Mouse (Mus musculus) kidney, postnatal 14 days (tissue): ENCODE data around the gene Dag1.
"Not testable (repeated sequence)": the region's sequence is repeated elsewhere in the genome, so short reads cannot be mapped to it uniquely, and the experiment has no call there.

ENCODE experiments used
- DNase-seq: peaks from one replicate; pipeline ENCODE4 v3.0.0; 2022; ENCODE audit warnings: mixed read lengths

Gene Dag1

DNA sequence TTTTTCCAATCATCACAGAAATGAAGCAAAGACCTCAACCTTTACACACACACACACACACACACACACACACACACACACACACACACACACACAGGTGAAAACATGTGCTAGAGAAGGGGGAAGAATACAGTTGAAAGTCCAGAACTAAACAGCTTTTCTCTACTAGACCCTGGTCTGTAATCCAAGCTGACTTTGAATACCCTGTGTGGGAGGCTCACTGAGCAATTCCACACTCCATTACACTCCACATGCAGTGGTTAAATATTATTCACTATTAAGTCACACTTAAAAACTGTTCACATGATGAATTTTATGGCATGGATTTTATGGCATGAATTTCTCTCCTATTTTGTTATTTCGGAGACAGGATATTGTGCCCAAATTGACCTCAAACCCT, 40.1 kb downstream of the Dag1 start:
- DNase-seq, result peak; percentile 45

DNA sequence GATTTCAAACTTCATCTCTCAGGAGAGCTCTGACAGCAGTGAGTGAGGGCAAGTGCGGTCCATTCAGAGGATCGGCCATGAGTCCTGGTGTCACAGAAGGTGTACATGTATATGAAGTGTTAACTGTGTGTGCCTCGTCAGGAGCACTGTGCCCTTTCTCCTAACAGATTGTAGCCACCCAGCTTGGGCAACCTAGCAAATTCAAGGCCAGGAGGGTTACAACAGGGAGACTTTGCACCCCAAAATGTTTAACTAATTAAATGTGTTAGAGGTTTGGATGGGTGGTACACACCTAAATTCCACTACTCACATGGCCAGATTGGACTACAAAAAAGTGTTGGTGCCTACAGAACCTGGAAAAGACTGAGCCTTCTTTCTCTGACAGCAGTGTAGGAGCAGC, 42.2 kb downstream of the Dag1 start:
- no peak for DNase-seq

DNA sequence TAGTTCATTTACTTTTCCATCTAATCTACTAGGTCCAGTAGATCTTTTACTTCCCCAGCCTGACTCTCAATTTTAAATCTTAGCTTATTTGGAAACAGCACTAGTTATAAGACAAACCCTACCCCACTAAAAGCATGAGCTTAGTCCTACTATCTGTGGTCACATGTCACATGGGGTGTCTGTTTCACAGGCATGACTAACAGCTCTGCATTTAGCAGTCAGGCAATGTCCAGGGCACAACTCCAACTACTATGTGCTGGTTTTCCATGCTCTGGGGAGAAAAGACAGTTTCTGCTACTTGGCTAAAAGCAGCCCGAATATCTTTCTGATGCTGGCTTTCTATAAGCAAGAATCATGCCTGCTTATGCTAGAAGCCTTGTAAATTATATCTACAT, 43.4 kb downstream of the Dag1 start:
- DNase-seq, result no peak

DNA sequence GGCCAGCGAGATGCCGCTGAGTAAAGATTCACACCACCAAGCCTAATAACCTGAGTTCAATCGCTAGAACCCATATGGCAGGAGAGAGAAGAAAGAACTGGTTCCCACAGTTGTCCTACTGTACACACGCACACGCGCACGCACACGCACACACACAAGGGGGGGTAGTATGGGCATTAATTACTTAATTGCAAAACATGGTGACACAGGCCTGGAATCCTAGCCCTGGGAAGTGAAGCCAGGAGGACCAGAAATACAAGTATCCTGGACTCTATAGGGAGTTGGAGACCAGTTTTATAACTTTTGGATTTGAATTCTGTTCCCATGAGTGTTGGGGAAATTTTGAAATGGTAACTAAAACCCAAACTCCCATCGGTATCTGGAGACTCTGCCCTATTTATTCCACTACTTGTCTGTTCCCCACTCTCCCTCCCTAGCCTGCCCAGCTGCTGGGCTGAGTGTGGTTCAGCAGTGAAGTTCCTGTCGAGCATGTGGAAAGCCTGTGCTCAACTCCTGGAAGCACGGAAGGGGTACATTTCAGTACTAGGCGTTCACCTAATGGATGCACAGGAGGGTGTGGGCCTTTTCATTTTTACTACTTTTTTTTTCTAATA, 43.9 kb downstream of the Dag1 start:
- no peak for DNase-seq

DNA sequence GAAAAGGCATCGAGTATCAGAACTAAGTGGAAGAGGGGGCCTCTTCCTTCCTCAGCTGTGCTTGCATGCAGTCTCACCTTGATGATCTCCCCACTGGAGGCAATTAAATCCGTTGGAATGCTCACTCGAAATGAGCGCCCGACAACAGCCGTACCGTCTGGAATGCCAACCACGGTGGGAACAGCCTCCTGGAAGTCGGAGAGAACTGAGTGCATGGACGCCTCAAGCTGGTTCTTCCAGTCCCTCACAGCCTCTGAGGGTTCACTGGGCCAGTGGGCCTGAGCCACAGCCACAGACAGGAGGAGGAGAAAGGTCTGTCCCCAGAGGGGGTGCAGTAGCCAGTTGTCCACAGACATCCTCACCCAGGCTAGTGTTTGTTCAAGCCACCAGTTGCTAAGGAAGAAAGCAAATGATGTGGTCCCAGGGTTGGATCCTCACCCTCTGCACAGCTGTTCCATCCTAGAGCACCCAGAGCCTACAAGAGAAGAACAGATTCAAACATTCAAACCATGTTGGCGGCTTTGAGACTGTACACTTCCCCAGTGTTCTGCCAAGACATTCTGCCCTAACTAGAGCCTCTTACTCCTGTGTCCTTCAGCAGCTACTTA, 45.7 kb downstream of the Dag1 start:
- DNase-seq, result peak; percentile 51

DNA sequence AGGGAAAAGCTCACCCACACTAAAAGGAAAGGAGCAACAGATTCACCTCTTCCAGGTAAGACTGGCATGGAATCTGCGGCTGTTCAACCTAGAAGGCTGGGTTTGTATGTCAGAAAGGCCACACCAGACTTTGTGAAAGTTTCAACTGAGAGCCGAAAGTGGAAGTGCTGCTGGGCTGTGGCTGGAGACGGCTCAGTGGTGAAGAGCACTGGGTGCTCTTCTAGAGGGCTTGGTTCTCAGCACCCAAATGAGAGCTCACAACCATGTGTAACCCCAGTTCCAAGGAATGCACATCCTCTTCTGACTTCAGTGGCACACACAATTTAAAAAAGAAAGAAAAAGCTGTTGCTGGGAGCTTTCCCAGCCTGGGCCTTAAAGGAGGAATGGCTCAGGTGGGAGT, 46.4 kb downstream of the Dag1 start:
- DNase-seq, result no peak

DNA sequence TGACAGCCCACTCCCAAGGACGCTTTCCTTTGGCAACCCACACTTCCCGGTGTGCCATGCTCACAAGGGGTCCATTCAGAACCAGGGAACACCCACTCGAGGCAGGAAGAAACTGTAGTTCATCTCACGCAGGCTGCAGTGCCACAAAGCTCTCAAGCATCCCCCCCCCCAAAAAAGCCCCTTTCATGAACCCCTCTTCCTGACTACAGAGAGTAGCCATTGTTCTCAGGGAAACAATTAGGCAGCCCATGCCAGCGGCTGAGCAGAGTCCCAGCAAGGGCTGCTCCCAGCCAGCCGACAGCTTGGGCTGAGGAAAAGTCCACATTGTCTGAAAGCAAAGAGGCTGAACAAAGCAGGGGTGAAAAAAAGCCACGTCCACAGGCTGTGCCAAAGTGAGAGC, 50.7 kb downstream of the Dag1 start:
- DNase-seq, result no peak

DNA sequence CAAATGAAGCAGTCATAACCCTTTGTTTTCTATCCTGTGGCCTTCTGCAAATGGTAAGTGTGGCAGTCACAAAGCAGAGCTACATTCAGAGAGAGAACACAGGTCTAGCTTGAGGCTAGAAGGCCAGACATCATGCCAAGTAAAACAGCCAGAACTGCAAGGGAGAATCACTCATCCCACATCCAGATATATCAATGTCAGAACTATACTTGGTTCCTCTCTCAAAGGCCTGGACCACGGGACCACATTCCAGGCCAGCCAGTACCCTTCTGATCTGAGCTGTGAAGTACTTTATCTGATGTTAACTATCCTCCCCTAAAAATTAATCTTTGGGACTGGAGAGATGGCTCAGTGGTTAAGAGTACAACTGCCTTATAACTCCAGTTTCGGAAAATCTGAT, 51.3 kb downstream of the Dag1 start:
- no peak for DNase-seq

DNA sequence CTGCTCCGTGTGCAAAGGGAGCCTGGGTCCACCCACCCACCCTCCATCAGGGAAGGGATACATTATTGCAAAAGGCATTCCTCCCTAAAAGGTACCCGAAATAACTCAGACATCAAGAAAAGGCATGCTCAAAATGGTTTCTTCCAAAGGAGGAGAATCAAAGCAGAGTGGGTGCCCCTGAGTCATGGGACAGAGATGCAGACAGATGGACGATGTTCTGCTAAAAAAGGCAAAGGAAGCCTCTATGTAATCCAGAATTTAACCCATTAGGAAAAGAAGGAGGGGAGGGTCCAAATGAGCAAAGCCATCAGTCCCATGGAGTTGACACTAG, 58.2 kb downstream of the Dag1 start:
- DNase-seq, result no peak

DNA sequence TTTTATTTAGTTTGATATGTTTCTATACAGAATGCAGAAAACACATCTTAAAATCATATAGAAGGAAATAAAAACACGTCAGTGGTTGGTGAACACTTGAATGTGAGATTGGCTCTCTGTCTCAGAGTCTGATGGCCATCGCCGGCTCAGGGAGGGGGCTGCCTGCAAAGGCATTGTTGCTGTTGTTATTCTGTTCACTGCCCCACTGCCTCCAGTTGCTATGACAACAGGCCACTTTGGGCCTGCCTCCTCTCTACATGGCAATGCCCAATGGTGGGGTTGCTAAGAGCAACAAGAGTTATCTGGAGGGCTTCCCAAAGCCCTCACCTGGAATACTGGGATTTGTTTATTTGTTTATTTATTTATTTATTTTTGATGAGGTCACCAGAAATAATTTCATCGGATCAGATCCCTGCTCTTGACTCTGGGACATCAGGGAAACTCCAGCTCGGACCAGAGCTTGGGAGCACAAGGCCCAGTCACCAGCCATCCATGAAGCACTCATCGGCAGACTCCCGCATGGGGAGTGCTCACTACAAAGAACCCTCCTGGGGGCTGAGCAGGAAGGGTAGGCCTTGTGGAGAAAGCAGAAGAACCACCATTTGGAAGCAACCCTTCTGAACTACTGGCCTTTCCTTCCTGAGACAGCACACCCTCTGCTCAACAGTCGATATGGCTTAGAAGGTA, 58.7 kb downstream of the Dag1 start:
- DNase-seq, result no peak

DNA sequence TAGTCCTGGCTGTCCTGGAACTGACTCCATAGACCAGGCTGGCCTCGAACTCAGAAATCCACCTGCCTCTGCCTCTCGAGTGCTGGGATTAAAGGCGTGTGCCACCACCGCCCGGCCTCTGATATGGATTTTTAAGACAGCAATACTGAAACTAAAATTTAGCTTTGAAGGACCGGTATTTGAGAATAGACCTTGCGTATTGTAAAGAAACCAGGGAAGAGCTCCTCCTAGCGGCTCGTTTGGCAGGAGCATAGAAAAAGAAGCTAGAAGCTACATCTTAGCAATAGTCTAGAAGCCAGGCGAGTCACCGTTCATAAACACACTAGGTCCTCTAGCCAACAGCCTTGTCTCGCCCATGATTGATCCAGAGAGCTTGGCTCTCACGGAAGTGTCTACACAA, 60.7 kb downstream of the Dag1 start:
- DNase-seq, result peak; percentile 81

DNA sequence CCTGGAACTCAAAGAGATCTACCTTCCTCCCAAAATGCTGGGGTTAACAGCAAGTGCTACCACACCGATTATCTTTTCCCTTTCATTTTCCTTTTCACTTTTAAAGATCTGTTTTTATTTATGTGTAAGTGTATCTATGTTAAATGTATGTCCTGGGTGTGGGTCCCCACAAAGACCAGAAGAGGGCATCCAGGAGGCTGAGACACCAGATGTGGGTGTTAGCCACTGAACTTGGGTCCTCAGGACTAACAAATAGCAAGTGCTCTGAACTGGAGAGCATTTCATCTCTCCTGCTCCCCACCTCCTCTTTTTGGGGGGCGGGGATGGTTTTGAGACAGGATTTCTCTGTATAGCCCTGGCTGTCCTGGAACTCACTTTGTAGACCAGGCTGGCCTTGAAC, 61.6 kb downstream of the Dag1 start:
- no peak for DNase-seq

DNA sequence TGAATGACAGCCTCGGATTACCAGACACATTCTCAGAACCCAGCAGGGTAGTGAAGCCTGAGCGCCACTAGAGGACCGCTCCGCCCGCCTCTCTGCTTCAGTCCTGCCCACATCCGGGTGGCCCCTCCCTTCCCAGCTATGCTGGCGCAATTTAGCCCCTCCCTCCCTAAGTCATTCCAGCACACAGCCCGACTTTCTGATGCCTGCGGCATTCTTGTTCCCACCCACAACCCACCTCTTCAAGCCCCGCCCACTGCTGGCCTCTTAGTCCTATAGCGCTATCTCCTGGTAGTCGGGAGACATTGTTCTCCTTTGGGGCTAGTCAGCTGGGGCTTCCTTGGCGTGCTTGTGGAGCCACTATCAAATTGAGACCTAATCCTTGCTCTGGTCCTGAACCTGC, 62.6 kb downstream of the Dag1 start:
- peak; percentile 96 for DNase-seq

DNA sequence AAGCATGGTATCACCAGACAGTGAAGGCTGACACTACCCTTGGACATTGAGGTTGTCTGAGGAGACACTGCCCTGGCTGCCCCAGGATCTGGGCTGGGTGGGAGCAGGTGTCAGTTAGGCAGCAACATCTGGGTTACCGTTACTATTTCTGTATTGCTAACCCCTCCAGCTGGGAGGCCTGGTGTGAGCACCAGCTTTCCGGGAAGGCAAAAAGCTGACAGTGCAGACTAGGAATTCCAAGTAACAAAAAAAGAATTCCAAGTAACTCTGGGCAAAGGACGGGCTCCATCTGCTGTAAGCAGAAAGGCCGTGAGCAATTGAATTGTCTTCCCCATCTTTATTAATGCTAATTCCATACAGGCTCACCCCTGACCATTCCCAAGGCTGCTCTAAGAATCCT, 65.1 kb downstream of the Dag1 start:
- DNase-seq, result peak; percentile 45

DNA sequence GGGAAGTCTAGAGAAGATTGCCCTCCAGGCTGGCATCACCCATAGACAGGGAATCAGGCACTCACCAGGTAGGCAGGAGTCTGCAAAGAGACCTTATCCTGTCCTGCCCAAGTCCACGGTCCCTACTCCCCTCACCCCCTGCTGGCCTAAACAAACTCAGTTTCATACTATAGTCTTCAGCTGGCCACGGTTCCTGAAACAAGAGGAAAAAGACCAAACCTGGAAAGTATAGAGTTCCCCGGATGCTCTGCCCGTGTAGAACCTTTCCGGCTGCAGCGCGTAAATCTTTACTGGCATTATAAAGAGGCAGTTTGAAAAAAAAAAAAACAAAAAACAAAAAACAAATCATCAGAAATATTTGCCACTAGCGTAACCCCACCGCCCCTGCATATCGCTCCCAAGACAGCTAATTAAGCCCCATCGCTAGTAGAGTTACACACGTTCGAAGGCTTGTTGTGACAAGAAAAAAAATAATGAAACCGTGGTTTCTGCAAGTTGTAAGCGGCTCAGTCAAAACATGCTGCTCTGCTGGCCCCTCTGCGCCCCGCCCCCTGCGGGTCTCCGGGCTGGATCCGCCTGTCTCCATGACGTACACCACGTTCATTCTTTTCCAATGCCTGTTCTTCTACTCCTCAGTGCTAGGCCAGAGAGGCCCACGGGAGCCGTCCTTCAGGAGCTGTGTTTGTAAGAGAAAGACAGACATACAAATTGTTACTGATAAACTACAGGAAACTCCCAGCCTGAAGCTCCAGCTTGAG, 66.7 kb downstream of the Dag1 start:
- peak; percentile 62 for DNase-seq

DNA sequence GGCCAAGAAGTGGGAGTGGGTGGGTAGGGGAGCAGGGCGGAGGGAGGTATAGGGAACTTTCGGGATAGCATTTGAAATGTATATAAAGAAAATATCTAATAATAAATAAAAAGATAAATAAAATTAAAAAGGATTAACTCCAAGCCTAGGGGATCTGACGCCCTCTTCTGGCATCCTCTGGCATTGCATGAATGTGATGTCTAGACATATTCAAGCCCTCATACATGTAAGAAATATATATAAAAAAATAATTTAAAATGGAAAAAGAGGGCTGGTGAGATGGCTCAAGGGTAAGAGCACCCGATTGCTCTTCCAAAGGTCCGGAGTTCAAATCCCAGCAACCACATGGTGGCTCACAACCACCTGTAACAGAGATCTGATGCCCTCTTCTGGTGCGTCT, 67.5 kb downstream of the Dag1 start:
- not testable (repeated sequence) for DNase-seq

DNA sequence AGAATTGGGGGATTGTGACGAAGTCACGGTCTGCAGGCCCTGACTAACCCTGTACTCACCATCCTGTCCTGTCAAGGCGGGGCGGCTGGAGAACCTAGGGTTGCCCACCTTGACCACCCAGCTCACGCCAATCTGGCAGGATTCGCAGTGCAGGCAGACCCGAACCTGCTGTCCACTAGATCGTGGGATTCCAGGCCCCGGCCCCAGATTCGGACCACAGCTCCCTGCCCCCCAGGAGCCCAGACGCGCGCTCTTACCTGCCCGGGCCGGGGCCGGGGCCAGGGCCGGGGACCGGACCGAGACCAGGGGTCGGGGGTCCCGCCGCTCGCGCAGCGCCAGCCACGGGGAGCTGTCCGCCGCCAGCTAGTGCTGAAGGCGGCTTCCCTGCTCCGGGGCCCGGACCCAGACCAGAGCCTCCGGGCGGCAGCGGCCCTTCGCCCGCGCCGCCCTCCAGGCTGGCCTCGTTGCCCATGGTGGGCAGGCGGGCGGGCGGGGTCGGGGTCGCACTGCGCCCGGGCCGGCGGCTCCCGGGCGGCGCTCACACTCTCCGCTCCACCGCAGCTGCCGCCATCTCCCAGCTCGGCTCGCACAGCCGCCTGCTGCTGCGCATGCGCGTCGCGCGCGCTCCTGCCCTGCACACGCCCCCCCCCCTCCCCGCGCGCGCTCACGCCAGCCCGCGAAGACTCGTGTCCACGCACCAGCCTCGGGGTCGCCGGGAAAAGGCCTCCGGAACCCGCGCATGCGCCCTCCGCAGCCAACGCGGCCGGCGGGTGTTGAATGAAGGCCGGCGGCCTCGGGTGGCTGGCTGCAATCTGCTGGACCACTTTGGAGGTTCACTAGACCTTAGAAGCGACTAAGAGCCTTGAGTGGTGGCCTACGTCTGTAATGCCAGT, 73.7 kb downstream of the Dag1 start, which contains the start of gene Bsn:
Gene Bsn, minus strand, starts transcription at position 598 of the 893 bp plus-strand sequence.
- peak; percentile 78 for DNase-seq

DNA sequence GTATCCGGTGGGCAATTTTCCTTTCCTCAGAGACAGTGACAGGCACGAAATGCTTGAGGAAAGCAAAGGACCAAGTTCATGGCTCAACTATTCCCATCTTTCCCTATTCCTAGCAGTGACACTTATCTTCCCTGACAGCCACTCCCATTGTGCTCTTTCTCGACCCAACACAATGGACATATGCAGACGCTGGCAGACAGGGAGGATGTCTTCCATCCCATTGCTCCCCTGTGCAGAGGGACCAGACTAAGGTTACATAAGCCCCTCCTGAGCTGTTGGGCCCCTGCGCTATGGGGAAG, 74.3 kb downstream of the Dag1 start:
- DNase-seq, result no peak

DNA sequence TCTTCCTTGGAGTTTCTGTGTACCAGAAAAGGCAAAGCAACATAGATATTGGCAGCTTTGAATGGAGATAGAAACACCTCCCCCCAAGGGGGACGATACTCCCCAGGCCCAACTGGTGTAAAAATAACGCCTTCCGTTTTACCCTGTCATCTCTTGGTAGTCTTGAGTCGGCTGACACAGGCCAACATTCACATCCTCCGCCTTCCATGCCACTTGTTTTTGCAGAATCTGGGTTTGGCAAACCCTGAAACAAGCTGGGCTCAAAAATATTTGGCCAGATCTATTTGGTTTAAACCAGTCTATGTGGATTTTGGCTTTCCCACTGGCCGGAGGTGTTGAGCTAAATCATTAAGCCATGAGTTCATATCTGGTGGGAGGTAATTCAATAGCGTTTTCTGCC, 74.7 kb downstream of the Dag1 start:
- no peak for DNase-seq

DNA sequence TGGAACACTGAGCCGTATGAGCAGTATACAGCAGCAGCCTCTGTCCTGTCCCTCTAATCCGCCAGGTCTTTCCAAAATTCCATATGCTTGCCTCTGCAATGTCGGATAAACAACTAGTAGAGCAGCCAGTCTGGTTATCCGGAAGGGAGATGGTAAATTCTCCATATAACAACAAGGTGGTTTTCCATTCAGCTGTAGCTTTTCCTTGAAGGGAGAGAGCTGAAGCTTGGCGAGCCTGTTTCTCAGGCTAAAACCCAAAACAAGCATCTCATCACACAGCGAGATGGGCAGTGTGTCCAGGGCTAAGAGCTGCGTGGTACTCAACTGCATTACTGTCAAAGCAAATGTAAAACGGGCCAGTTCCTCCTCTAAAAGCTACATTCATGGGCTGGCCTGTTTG, 75.2 kb downstream of the Dag1 start:
- no peak for DNase-seq

DNA sequence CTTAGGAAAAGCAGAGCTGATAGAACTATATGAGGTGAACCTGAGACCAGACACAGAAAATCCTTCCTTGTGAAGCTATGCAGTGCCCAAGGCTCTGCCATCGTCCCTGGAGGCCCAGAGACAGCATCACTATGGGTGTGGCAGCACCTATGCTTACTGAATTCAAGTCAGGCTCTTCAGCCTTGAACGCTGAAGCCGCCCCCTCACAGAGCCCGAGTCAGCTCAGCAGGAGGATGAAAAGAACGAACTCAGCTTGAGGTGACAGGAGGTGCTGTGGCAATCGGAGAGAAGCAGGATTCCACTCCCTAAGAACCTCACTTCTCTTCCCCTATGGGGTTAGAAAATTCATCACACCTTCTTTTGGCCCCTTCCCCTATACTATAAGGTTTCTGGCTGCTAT, 76.1 kb downstream of the Dag1 start:
- no peak for DNase-seq

DNA sequence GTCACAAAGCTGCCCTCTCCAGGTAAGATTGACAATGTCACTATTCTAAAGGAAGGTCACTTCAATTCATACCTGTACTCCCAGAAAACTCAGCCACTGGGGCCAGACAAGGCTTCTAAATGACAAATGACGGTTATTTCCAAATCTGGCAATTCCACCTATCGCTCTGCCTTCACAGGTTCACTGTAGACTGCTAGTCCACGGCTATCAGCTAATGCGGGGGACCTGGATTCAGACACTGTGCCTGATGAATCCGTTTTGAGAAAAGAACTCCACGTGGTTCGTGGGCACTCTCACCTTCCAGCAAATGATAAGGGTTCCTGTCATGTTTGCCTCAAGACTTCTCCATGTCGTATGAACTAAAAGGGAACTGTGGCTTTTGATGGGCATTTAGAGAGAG, 78.0 kb downstream of the Dag1 start:
- no peak for DNase-seq

DNA sequence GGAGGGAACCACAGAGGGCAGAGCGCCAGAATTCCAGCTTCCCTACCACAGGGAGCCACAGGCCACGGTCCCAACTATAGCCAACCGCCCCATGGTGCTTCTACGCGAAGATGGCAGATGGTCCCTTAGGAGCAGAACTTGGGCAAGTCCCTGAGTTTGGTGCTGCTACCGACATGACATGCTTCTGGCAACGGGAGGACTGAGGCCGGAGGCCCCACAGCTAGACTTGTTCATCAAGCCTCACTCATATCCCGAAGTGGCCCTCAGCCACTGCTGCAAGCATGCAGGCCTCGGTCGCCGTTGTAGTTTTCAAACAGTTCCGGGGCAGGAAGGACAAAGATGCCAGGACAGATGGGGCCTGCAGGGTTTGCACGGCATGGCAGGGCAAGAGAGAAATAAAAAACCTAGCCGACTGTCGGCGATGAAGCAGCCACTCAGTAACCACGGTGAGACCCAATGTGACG, 80.2 kb downstream of the Dag1 start:
- no peak for DNase-seq
